Mouse (Mus musculus) G1E (cell line): Measurements from ENCODE around the gene Lrrc75b. TPM values are rescaled to one million over a fixed set of nuclear protein-coding genes. Genes with fewer than 3 reads are reported as not detected.

Source experiments
- ATAC-seq: 2 replicates; pipeline ENCODE4 v1.8.0; 2016; ENCODE audit warnings: mild to moderate bottlenecking; ENCODE audit not compliant: insufficient number of reproducible peaks, poor library complexity, low FRiP score, severe bottlenecking; ENCODE audit errors: extremely low read depth
- DNase-seq: peaks from one replicate; pipeline ENCODE4 v3.0.0; 2012; ENCODE audit warnings: low spot score
- H3K27me3 ChIP-seq: 2 replicates; pipeline ENCODE4 v1.6.1; 2012; ENCODE audit warnings: mild to moderate bottlenecking, low read length, inconsistent platforms; ENCODE audit not compliant: insufficient read depth
- H3K36me3 ChIP-seq: replicated peaks from 2 replicates; pipeline ENCODE3; 2012; ENCODE audit warnings: mild to moderate bottlenecking, inconsistent platforms
- H3K4me1 ChIP-seq: 2 replicates; pipeline ENCODE4 v1.6.1; 2012; ENCODE audit warnings: low read depth, low read length, inconsistent platforms, mixed read lengths; ENCODE audit not compliant: insufficient read depth
- H3K4me3 ChIP-seq: 2 replicates; pipeline ENCODE4 v1.5.1; 2012; ENCODE audit warnings: low read depth, mild to moderate bottlenecking, inconsistent platforms, low read length, moderate library complexity, mixed read lengths
- H3K9me3 ChIP-seq: replicated peaks from 2 replicates; pipeline ENCODE4 v1.6.1; 2012; ENCODE audit warnings: inconsistent platforms
- CTCF ChIP-seq: IDR thresholded peaks from 2 replicates; pipeline ENCODE4 v1.5.1; 2012; ENCODE audit warnings: low read depth, low read length, inconsistent platforms, mixed read lengths
- GATA1 ChIP-seq: IDR thresholded peaks from 2 replicates; pipeline ENCODE4 v1.6.1; 2012; ENCODE audit warnings: borderline replicate concordance, low read length, inconsistent platforms, mixed read lengths
- GATA2 ChIP-seq: IDR thresholded peaks from 2 replicates; pipeline ENCODE4 v1.6.1; 2012; ENCODE audit warnings: low read depth, low read length, inconsistent platforms, borderline replicate concordance
- POLR2AphosphoS5 ChIP-seq: IDR thresholded peaks from 2 replicates; pipeline ENCODE4 v1.6.1; 2012; ENCODE audit warnings: low read depth, low read length, inconsistent platforms; ENCODE audit not compliant: insufficient replicate concordance
- TAL1 ChIP-seq: conservative IDR thresholded peaks from 2 replicates; pipeline ENCODE4 v1.6.1; 2012; ENCODE audit warnings: low read depth, low read length, inconsistent platforms, mixed read lengths
- polyA plus RNA-seq: library from polyadenylated mRNA; stranded (reverse); fragments of >175 nt; gene quantifications from 2 replicates; pipeline ENCODE4 v1.2.3, GENCODE M21; 2012
- total RNA-seq, 2 experiments: library from RNA; stranded (forward) in 1 of 2; stranded (reverse) in 1 of 2; fragments of 200-1000 nt in 1 of 2; fragments of >200 nt in 1 of 2; fragmentation: Nextera tagmentation in 1 of 2; gene quantifications; 2 replicates each; pipeline ENCODE4 v1.2.3; 2014 to 2017

The Lrrc75b gene
- total and polyA plus RNA-seq, 3 experiments = 0.05 TPM; not detected in 2

GRCm38 (mm10) chr10:75558515-75558914 lies 1.6 kb downstream of the Lrrc75b start:
- no peak for DNase-seq
- no peak for ATAC-seq
- H3K9me3 ChIP-seq = no peaks in the 10 kb centered on the region
- H3K4me1 ChIP-seq = peaks cover 4% of the 10 kb centered on the region; the same call in 1 of the 2 replicates
- H3K36me3 ChIP-seq = no peaks in the 10 kb centered on the region
- H3K4me3 ChIP-seq = no peak overlapping the region
- H3K27me3 ChIP-seq = peaks cover 59% of the 10 kb centered on the region
- TF ChIP-seq POLR2AphosphoS5 (no peak), GATA2 (no peak), CTCF (no peak), TAL1 (no peak), GATA1 (no peak)

DNA sequence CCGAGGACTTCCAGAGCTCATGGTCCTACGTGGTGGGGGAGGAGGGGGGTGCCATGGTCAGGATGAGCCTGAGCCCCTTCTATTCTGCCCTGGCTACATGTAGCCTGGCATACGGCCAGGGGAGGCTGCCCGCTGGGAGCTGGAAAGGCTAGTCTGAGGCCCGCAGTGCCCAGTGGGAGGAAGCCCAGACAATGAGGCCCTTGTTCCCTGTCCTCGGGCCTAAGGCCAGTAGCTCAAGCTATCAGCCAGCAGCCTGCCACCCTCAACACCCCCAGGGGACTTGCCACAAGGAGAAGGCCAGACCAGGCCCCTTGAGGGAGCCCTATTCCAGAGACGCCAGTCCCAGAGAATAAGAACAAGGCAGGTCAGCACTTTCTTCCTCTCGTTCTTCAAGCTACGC lies 4.1 kb downstream of the Lrrc75b start:
- Histone ChIP-seq H3K4me3 (no peak overlapping the region), H3K4me1 (peaks cover 4% of the 10 kb centered on the region; the same call in 1 of the 2 replicates), H3K36me3 (no peaks in the 10 kb centered on the region), H3K9me3 (no peaks in the 10 kb centered on the region), H3K27me3 (peaks cover 57% of the 10 kb centered on the region)
- no peak for DNase-seq
- ATAC-seq = no peak
- no peak for TF ChIP-seq CTCF
- TF ChIP-seq GATA1 = no peak
- TF ChIP-seq GATA2 = no peak

- DNase-seq = no peak
- Histone ChIP-seq H3K27me3 (peaks cover 54% of the 10 kb centered on the region), H3K4me1 (peaks cover 4% of the 10 kb centered on the region; the same call in 1 of the 2 replicates), H3K9me3 (no peaks in the 10 kb centered on the region), H3K4me3 (no peak overlapping the region), H3K36me3 (no peaks in the 10 kb centered on the region)
- no peak for ATAC-seq
- TF ChIP-seq GATA1 (no peak), GATA2 (no peak), CTCF (no peak), TAL1 (no peak)
These were observed 4.6 kb downstream of the Lrrc75b start for GRCm38 (mm10) chr10:75555557-75555956.

DNA sequence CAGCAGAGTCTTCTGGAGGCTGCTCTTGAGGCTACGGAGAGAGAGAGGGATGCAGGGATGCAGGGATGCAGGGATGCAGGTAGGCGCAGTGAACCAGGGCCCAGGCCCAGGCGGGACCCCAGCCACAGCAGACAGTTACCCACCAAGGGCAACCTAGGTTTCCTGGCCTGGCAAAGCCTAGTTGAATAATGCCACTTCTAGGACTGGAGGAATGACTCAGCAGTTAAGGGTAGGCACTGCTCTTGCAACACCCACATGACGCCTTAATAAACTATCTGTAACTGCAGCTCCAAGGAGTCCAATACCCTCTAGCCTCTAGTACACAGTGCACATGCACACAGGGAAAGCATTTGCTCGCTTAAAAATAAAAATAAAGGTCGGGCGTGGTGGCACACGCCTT lies 6.0 kb downstream of the Lrrc75b start:
- TF ChIP-seq CTCF = no peak
- TF ChIP-seq TAL1 = no peak
- no peak for TF ChIP-seq GATA2
- no peak for TF ChIP-seq POLR2AphosphoS5
- TF ChIP-seq GATA1 = no peak
- H3K36me3 ChIP-seq = no peaks in the 10 kb centered on the region
- peaks cover 4% of the 10 kb centered on the region; the same call in 1 of the 2 replicates for H3K4me1 ChIP-seq
- DNase-seq = no peak
- no peak for ATAC-seq
- H3K9me3 ChIP-seq = no peaks in the 10 kb centered on the region
- no peak overlapping the region for H3K4me3 ChIP-seq
- H3K27me3 ChIP-seq = peaks cover 39% of the 10 kb centered on the region

DNA sequence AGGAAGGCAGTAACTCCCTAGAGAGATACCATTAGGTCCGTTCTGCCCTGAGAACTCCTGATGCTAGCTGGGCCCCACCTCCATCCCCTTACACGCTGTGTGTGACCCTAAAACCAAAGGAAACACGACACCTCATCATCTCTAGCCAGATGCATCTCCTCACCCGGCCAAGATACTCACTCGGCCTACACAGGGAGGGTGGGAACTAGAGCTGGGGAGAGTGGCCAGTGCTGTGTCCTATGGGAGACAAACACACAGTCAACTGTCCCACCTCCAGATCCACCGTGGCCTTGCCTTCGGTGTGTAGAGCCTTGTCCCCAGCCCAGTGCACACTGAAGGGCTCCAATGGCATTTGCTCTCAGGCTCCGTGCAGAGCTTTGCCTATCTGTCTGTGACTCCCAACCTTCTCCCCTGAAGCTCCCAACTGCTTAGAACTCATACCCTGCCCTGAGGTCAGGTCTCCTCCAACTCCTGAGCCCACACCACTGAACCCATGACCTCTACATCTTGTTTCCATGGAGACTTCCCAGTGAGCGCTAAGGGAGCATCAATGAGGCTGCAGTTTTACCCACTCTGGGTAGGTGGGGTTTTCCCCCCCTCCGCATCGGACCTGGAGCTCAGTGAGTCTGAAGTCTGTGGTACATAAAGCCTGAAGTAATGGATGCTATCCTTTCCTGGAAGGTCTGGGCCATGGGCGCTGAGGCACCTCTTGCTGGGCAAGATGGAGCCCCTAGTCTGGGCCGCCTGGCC lies 7.3 kb downstream of the Lrrc75b start:
- ATAC-seq (no peak), DNase-seq (no peak)
- Histone ChIP-seq H3K27me3 (peaks cover 38% of the 10 kb centered on the region), H3K4me3 (no peak overlapping the region), H3K9me3 (no peaks in the 10 kb centered on the region), H3K4me1 (peaks cover 4% of the 10 kb centered on the region; the same call in 1 of the 2 replicates), H3K36me3 (no peaks in the 10 kb centered on the region)
- TF ChIP-seq CTCF (no peak), TAL1 (no peak), GATA2 (no peak), GATA1 (no peak), POLR2AphosphoS5 (no peak)

DNA sequence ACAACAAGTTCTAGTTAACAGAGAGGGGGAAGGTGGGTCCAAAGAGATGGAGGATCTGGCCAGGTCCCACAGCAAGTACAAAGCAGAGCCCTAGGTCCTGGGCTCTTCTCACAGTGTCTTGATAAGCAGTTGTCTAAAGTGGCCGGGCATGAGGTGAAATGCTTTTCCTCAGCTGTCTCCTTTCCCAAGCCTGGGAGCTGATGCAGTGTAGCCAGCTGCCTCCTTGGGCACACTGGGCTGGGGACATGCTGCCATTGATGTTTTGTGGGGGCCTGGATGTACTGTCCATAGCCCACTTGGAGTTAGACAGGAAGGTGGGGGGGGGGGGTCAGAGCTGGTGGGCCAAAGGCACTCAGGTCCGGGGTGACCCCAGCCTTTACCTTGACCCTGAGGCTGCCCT lies 8.0 kb downstream of the Lrrc75b start:
- ATAC-seq (no peak), DNase-seq (no peak)
- Histone ChIP-seq H3K4me3 (no peak overlapping the region), H3K27me3 (peaks cover 36% of the 10 kb centered on the region), H3K4me1 (peaks cover 4% of the 10 kb centered on the region; the same call in 1 of the 2 replicates), H3K36me3 (no peaks in the 10 kb centered on the region), H3K9me3 (no peaks in the 10 kb centered on the region)
- TF ChIP-seq TAL1 (no peak), GATA2 (no peak), GATA1 (no peak), CTCF (no peak), POLR2AphosphoS5 (no peak)
